25 mouse cellular contexts compared by ENCODE assay signal in genomic region chr1:52040366-52041061, GRCm38 (mm10). TPM values are rescaled to one million over a fixed set of nuclear protein-coding genes. Genes with fewer than 3 reads are reported as not detected.
DNase-seq lines count a peak whose midpoint lies in the region; ATAC-seq and TF ChIP-seq lines count a peak whose summit lies in the region.
"Had no signal": no experiment of that assay in that cellular context is flagged by ENCODE, and none has a peak within 500 bp of the region (broad histone marks: within the 10 kb centered on the region; RNA-seq: fewer than 3 reads in every experiment).

No protein-coding gene starts in this region.

- H3K36me3 ChIP-seq in liver, adult 2 months (ENCODE audit: control insufficient read depth, insufficient read depth, low read length): no peaks in the 10 kb centered on the region
- H3K36me3 ChIP-seq in liver, embryonic 12.5 days: no peaks in the 10 kb centered on the region
- no peaks in the 10 kb centered on the region for H3K36me3 ChIP-seq in midbrain, embryonic 16.5 days (ENCODE audit: control insufficient read depth, insufficient read depth, low read length)
- H3K36me3 ChIP-seq: midbrain, embryonic 13.5 days; neural tube, embryonic 15.5 days had no signal

- 56% methylated on average over 11 of the region's 11 CpGs for WGBS in liver, adult 2 months
- 69% methylated on average over 11 of the region's 11 CpGs for WGBS in liver, embryonic 12.5 days (ENCODE audit: insufficient replicate concordance)
- 87% methylated on average over 11 of the region's 11 CpGs for WGBS in midbrain, embryonic 16.5 days

- peak; percentile 58 for DNase-seq in liver, adult 2 months (ENCODE audit: extremely low read depth, low read depth, low spot score)
- peak; percentile 43 for DNase-seq in CD4-positive, CD25-positive, alpha-beta regulatory T cell, adult 2 months (ENCODE audit: low read depth, low spot score)
- peak; percentile 59 for DNase-seq in adipocyte (ENCODE audit: low spot score)
- DNase-seq in natural killer cell, adult 2 months (ENCODE audit: low spot score in 2 of 2): peak; percentile 29 to 44
- no peak for DNase-seq in layer of hippocampus, adult 11-12 months (ENCODE audit: low spot score)
- DNase-seq: adrenal gland, postnatal 36 days; cerebellum, adult 2 months; cerebellum, postnatal 14 days; gastrocnemius, adult 2 months; gastrocnemius, postnatal 36 days; heart, adult 18-20 months; kidney, adult 8-10 months; layer of hippocampus, adult 9-11 months; liver; right cerebral cortex, postnatal 25 days had no signal

- H3K4me1 ChIP-seq in liver, adult 2 months (ENCODE audit: control insufficient read depth, insufficient read depth, low read length): 0 out of 2 replicates have a peak, but pooled peaks cover 2% of the 10 kb centered on the region
- H3K4me1 ChIP-seq in liver, embryonic 12.5 days: no peaks in the 10 kb centered on the region
- H3K4me1 ChIP-seq in midbrain, embryonic 16.5 days (ENCODE audit: control insufficient read depth, insufficient read depth, low read length): no peaks in the 10 kb centered on the region; the same call in 1 of the 2 replicates
- H3K4me1 ChIP-seq: midbrain, embryonic 13.5 days had no signal

- TF ChIP-seq CTCF in liver, adult 2 months (IDR thresholded peaks at IDR 0.05; ENCODE audit: low read depth, low read length): no peak

- no peak overlapping the region for H3K4me3 ChIP-seq in liver, adult 2 months (ENCODE audit: insufficient read depth, low read depth, low read length)
- H3K4me3 ChIP-seq in liver, embryonic 12.5 days: no peak overlapping the region
- H3K4me3 ChIP-seq in midbrain, embryonic 16.5 days (ENCODE audit: low read depth, low read length): no peak overlapping the region
- H3K4me3 ChIP-seq: erythroblast, embryonic 14.5 days; gastrocnemius, adult 2 months; midbrain, embryonic 13.5 days; neural tube, embryonic 15.5 days had no signal

- no peak for ATAC-seq in liver, embryonic 12.5 days
- ATAC-seq in midbrain, embryonic 16.5 days: no peak
- ATAC-seq: forebrain, embryonic 16.5 days; midbrain, embryonic 13.5 days had no signal

- no peak overlapping the region for H3K4me2 ChIP-seq in liver, embryonic 12.5 days
- H3K4me2 ChIP-seq in midbrain, embryonic 16.5 days (ENCODE audit: low read length): no peak overlapping the region
- H3K4me2 ChIP-seq: heart, embryonic 11.5 days; hindbrain, embryonic 14.5 days; midbrain, embryonic 13.5 days; neural tube, embryonic 15.5 days had no signal

- no peaks in the 10 kb centered on the region for H3K9me3 ChIP-seq in liver, embryonic 12.5 days (replicated peaks)
- H3K9me3 ChIP-seq in midbrain, embryonic 16.5 days (replicated peaks; ENCODE audit: control insufficient read depth, low read length, poor library complexity, severe bottlenecking): no peaks in the 10 kb centered on the region
- H3K9me3 ChIP-seq: midbrain, embryonic 13.5 days; neural tube, embryonic 15.5 days had no signal

- no peak for TF ChIP-seq POLR2A in liver, adult 2 months (IDR thresholded peaks at IDR 0.05; ENCODE audit: extremely low read depth, insufficient read depth, low read length)

- H3K27me3 ChIP-seq in liver, adult 2 months (ENCODE audit: control insufficient read depth, insufficient read depth, low read length): no peaks in the 10 kb centered on the region
- H3K27me3 ChIP-seq in liver, embryonic 12.5 days (replicated peaks): no peaks in the 10 kb centered on the region
- H3K27me3 ChIP-seq in midbrain, embryonic 16.5 days (ENCODE audit: control insufficient read depth, insufficient read depth, low read depth, low read length): no peaks in the 10 kb centered on the region
- H3K27me3 ChIP-seq: midbrain, embryonic 13.5 days; neural tube, embryonic 15.5 days had no signal

- H3K9ac ChIP-seq in liver, adult 2 months (ENCODE audit: low read depth, low read length): no peak overlapping the region
- no peak overlapping the region for H3K9ac ChIP-seq in liver, embryonic 12.5 days
- H3K9ac ChIP-seq in midbrain, embryonic 16.5 days (ENCODE audit: low read depth, low read length): no peak overlapping the region
- H3K9ac ChIP-seq: hindbrain, embryonic 14.5 days; midbrain, embryonic 13.5 days; neural tube, embryonic 15.5 days had no signal

- no peak overlapping the region for H3K27ac ChIP-seq in liver, adult 2 months (replicated peaks; ENCODE audit: insufficient read depth, low read depth, low read length)
- no peak overlapping the region for H3K27ac ChIP-seq in liver, embryonic 12.5 days
- no peak overlapping the region for H3K27ac ChIP-seq in midbrain, embryonic 16.5 days (ENCODE audit: low read length)
- H3K27ac ChIP-seq: gastrocnemius, adult 2 months; hindbrain, embryonic 14.5 days; kidney, postnatal 0 days; macrophage; midbrain, embryonic 13.5 days; neural tube, embryonic 15.5 days had no signal

- H3K79me2 ChIP-seq in liver, adult 2 months (ENCODE audit: control insufficient read depth, insufficient read depth, low read length): no peaks in the 10 kb centered on the region

RNA-seq across cellular contexts. Expression of gene Stat4, which starts 53.6 kb away (rescaled TPM):
- 0.46 and 0.67 TPM in 2 replicates for total RNA-seq in liver, adult 2 months (2014; rRNA removed)
- polyA plus RNA-seq in liver, adult 2 months (2012; rRNA removed): 0.02 and 0.24 TPM in 2 replicates
- 2.1 and 2.5 TPM in 2 replicates for polyA plus RNA-seq in liver, embryonic 12.5 days (2016; fragmentation: Nextera tagmentation; extraction: Ambion mirVana)
- polyA plus RNA-seq in midbrain, embryonic 16.5 days (2015; fragmentation: Nextera tagmentation; extraction: Ambion mirVana): 0.60 and 0.62 TPM in 2 replicates
- polyA plus RNA-seq: erythroblast, embryonic 14.5 days had no signal
